Mouse (Mus musculus) thymus, adult 2 months (tissue): Measurements from ENCODE around the gene Cct5. TPM values are rescaled to one million over a fixed set of nuclear protein-coding genes. Genes with fewer than 3 reads are reported as not detected.

Experiments
- DNase-seq: peaks from one replicate; pipeline ENCODE4 v3.0.0; 2021
- H3K27ac ChIP-seq: fragments of 200-500 bp; 2 replicates; pipeline ENCODE4 v1.5.1; 2012; ENCODE audit warnings: low read length, control low read depth; ENCODE audit not compliant: control insufficient read depth, insufficient read depth
- H3K27me3 ChIP-seq: fragments of 200-500 bp; 2 replicates; pipeline ENCODE4 v1.6.1; 2012; ENCODE audit warnings: mild to moderate bottlenecking, low read length, moderate library complexity, mixed read lengths; ENCODE audit not compliant: control insufficient read depth, insufficient read depth
- H3K36me3 ChIP-seq: fragments of 200-500 bp; 2 replicates; pipeline ENCODE4 v1.6.1; 2012; ENCODE audit warnings: mild to moderate bottlenecking, low read length, moderate library complexity; ENCODE audit not compliant: control insufficient read depth, insufficient read depth
- H3K4me1 ChIP-seq: fragments of 200-500 bp; replicated peaks from 2 replicates; pipeline ENCODE4 v1.6.1; 2012; ENCODE audit warnings: low read length; ENCODE audit not compliant: control insufficient read depth, insufficient read depth
- H3K4me3 ChIP-seq: fragments of 200-500 bp; 2 replicates; pipeline ENCODE4 v1.5.1; 2012; ENCODE audit warnings: mild to moderate bottlenecking, low read length, control low read depth, moderate library complexity; ENCODE audit not compliant: control insufficient read depth, insufficient read depth
- CTCF ChIP-seq: fragments of 200-500 bp; IDR thresholded peaks from 2 replicates; pipeline ENCODE4 v1.5.1; 2012; ENCODE audit warnings: mild to moderate bottlenecking, control low read depth, low read length, moderate library complexity, borderline replicate concordance; ENCODE audit not compliant: control insufficient read depth, poor library complexity, insufficient read depth; ENCODE audit errors: extremely low read depth
- POLR2A ChIP-seq: fragments of 200-500 bp; IDR thresholded peaks from 2 replicates; pipeline ENCODE4 v1.6.1; 2012; ENCODE audit warnings: mild to moderate bottlenecking, low read length, control low read depth, moderate library complexity; ENCODE audit not compliant: control insufficient read depth, poor library complexity, insufficient read depth; ENCODE audit errors: extremely low read depth
- WGBS: fragments of 180-500 bp; shearing (Covaris S2); methylation state at CpG from one replicate; pipeline ENCODE4 v1.1.7; 2018; 5-methylcytosine and 5-hydroxymethylcytosine counted together
- polyA plus RNA-seq: library from polyadenylated mRNA; depleted of rRNA; stranded (reverse); fragments of >200 nt; gene quantifications from 2 replicates; pipeline ENCODE4 v1.2.3, GENCODE M21; 2012

The Cct5 gene
- polyA plus RNA-seq, 1 experiment = 139 TPM

- peaks cover under 1% of the 10 kb centered on the region for H3K4me1 ChIP-seq
- no peak overlapping the region for H3K4me3 ChIP-seq
- 89% methylated on average over 7 of the region's 7 CpGs for WGBS
- no peaks in the 10 kb centered on the region for H3K27me3 ChIP-seq
- no peaks in the 10 kb centered on the region for H3K36me3 ChIP-seq
- DNase-seq = no peak
- TF ChIP-seq CTCF (no peak), POLR2A (no peak)
- H3K27ac ChIP-seq = no peak overlapping the region
These were observed 34.2 kb downstream of the Cct5 start for GRCm38 (mm10) chr15:31567431-31567830.

GRCm38 (mm10) chr15:31565786-31566185 lies 35.8 kb downstream of the Cct5 start:
- Histone ChIP-seq H3K27ac (no peak overlapping the region), H3K4me1 (no peaks in the 10 kb centered on the region; the same call in 1 of the 2 replicates), H3K4me3 (no peak overlapping the region), H3K27me3 (no peaks in the 10 kb centered on the region), H3K36me3 (no peaks in the 10 kb centered on the region)
- DNase-seq = no peak
- TF ChIP-seq POLR2A = no peak
- no peak for TF ChIP-seq CTCF
- 93% methylated on average over 1 of the region's 1 CpGs for WGBS

GRCm38 (mm10) chr15:31565184-31565583 lies 36.4 kb downstream of the Cct5 start, which contains the start of gene Cmbl:
Gene Cmbl, plus strand, starts transcription at chr15:31565389.
- no peaks in the 10 kb centered on the region for H3K27me3 ChIP-seq
- H3K36me3 ChIP-seq = no peaks in the 10 kb centered on the region
- DNase-seq = no peak
- TF ChIP-seq POLR2A (no peak), CTCF (no peak)
- no peaks in the 10 kb centered on the region; the same call in 1 of the 2 replicates for H3K4me1 ChIP-seq
- H3K27ac ChIP-seq = no peak within 1 kb of the TSS
- no peak within 1 kb of the TSS for H3K4me3 ChIP-seq
- WGBS = 94% methylated on average over 5 of the region's 5 CpGs

GRCm38 (mm10) chr15:31563577-31564546 lies 37.7 kb downstream of the Cct5 start:
- Histone ChIP-seq H3K27me3 (no peaks in the 10 kb centered on the region), H3K27ac (no peak overlapping the region), H3K36me3 (no peaks in the 10 kb centered on the region), H3K4me1 (no peaks in the 10 kb centered on the region; the same call in 1 of the 2 replicates), H3K4me3 (no peak overlapping the region)
- DNase-seq = no peak
- 61% methylated on average over 19 of the region's 19 CpGs for WGBS
- TF ChIP-seq POLR2A = no peak
- no peak for TF ChIP-seq CTCF

GRCm38 (mm10) chr15:31562847-31563246 lies 38.8 kb downstream of the Cct5 start:
- no peaks in the 10 kb centered on the region for H3K36me3 ChIP-seq
- H3K4me1 ChIP-seq = no peaks in the 10 kb centered on the region; the same call in 1 of the 2 replicates
- TF ChIP-seq CTCF (no peak), POLR2A (no peak)
- no peak overlapping the region for H3K4me3 ChIP-seq
- DNase-seq = no peak
- 89% methylated on average over 8 of the region's 8 CpGs for WGBS
- H3K27me3 ChIP-seq = no peaks in the 10 kb centered on the region
- no peak overlapping the region for H3K27ac ChIP-seq

- Histone ChIP-seq H3K4me1 (no peaks in the 10 kb centered on the region; the same call in 1 of the 2 replicates), H3K27me3 (no peaks in the 10 kb centered on the region), H3K36me3 (no peaks in the 10 kb centered on the region), H3K27ac (no peak overlapping the region), H3K4me3 (no peak overlapping the region)
- DNase-seq = no peak
- TF ChIP-seq CTCF (no peak), POLR2A (no peak)
- WGBS = 95% methylated on average over 4 of the region's 4 CpGs
These were observed 39.6 kb downstream of the Cct5 start for GRCm38 (mm10) chr15:31561976-31562375.
